Mouse (Mus musculus) neural tube, embryonic 10.5 days (tissue): ENCODE results near the gene Baiap2l1.

Experiments
- DNase-seq: peaks from one replicate; pipeline ENCODE4 v3.0.0-alpha.2; 2017; ENCODE audit warnings: low spot score; ENCODE audit errors: extremely low spot score

Baiap2l1 gene

DNA sequence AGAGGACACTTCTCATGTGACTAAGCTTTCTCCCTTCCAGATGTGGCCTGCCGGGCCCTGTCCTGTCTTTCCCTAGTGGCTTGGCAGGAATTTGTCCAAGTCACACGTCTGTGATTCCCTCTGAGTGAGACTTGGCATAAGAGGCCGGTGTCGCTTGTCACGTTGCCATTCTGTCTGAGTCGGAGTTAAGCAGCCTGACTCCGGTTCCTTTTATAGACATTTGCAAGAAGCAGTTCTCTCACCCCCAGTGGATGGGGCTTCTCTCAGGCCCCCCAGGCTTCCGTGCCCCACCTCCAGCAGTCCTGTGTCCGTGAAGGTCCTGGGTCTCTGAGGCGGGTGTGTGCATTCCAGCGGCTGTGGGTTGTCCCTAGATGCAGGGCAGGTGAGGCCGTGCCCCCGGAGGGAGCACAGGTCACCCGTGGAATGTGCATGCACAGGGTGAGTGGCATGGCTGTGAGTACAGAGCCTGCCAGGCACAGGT is 99.7 kb downstream of the Baiap2l1 start:
- no peak for DNase-seq

DNA sequence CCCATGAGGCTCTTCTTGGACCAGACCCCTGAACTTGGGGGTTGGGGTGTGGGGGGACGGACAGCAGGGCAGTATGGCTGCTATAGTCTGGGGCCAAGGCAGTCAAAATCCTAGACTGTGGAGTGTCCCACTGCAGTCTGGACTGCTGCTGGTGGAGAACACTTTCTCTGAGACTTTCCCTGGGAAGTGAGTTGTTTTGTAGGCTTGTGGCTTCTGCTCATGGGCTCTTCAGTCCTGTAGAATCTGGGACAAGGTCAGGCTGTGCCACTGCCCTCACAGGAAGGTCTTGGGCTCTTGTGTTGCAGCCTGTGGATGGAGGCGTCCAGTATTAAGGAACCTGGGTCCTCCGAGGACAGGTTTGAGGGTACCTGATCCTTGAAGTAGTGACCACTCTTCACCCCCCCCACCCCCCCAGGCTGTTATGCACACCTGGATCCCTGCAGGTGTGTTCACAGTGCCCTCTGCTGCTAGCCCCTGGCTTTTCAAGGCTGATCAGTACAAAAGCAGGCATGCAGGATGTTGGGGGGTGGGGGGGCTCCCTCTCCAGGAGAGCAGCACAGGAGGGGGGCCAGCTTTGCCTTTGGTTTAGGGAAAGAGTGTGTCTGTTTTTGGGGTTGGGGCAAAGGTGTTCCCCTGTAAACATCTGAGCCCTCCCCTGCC is 100.3 kb downstream of the Baiap2l1 start:
- DNase-seq: no peak

DNA sequence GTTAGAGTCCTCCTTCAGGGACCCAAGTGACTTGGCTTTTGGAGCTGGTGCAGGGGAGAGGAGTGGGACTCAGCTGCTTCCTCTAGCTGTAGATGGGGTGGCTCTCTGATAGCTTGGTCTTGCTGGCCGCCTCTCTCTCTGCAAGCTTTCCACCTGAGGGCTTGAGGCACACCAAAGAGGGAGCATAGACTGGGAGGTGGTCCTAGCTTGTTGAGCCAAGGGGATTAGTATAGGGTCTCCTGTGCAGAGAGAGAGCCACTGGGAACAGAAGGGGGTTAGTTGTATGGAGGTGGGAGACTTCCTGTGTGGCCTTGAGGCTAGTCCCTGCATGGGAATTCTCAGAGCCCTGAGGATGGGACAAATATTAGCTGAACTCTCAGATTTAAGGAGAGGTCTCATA is 101.0 kb downstream of the Baiap2l1 start:
- peak; percentile 34 for DNase-seq

DNA sequence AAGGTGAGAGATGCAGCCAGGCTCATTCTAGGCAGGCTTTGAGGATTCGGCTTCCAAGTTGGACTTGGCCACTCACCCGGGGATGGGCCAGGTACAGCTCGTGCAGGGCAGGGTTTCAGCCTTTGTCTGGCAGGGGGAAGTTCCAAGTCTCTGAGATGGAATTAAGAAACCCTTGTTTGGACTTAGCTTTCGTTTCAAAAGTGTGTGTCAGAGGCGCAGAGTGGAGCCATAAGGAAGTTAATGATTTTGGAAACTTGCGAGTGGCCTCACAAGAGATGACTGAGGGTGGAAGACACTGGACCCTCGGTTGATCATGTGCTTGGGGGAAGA is 101.4 kb downstream of the Baiap2l1 start:
- no peak for DNase-seq

DNA sequence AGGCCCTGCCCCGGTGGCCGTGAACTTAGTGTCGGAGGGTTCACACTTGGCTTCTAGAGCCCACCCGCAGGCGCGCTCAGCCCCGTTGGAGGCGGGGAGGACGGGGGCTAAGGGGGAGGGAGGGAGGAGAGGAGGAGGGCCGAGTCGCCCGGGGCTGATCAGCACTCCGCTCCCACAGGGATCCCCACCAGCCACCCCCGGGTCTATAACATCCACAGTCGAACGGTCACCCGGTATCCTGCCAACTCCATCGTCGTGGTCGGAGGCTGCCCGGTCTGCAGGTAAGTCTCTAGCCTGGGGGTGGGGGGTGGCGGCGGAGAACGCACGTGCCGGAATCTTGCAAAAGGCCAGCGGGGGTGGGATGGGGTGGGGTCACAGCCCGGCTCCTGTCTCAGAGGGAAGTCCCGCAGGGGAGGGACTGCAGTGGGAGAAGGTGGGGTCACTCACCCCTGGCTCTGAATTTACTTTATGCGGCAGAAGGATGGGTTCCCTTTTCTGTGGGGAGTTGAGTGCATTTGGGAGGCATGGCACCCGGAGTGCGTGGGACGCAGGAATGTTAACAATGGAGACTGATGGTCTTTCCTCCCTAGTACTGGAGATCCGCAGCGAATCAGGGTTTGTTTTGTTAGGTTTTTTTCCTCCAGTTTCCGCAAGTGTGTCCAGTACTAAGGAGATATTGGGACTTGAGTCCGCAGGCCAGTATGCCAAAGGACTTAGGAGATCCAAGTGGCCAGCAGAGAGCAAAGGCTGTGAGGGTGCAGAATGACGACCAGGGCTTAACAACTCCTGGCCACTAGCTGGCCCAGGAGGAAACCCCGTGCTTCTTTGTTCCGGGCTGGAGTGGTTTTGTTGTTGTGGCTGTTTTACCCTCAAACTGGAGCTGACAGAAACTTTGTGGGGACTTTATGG is 102.0 kb downstream of the Baiap2l1 start:
- peak; percentile 79 for DNase-seq

DNA sequence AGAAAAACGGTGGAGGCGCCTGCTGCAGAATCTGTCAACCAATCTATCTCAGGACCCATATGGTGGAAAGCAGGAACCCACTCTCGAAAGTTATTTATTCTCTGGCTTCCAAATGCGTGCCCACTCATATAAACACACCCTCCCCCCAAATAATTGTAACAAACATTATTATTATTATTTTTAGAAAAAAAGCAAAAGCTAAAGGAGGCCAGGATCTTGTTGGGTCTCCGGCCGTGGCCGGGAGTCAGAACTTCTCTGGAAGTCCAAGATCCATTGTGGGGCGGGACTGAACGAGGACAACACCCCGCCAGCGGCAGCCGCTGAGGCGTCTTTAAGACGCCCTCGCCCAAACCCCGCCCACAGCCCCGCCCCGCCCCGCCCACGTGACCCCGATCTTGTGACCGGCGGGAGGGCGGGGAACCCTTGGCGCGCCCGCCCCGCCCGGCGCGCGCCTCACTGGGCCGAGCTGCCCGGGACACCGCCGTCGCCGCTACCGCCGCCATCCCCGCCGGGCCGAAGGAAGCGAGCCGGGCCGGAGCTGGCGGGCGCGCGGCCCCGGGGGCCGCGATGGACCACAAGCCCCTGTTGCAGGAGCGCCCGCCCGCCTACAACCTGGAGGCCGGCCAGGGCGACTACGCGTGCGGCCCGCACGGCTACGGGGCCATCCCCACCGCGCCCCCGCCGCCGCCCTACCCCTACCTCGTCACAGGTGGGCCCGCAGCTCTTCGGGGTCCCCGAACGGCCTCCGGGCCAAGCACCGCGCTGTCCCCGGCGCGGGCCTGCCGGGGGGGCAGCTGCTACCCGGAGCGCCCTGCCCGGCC is 102.9 kb downstream of the Baiap2l1 start:
- DNase-seq: peak; percentile 93

DNA sequence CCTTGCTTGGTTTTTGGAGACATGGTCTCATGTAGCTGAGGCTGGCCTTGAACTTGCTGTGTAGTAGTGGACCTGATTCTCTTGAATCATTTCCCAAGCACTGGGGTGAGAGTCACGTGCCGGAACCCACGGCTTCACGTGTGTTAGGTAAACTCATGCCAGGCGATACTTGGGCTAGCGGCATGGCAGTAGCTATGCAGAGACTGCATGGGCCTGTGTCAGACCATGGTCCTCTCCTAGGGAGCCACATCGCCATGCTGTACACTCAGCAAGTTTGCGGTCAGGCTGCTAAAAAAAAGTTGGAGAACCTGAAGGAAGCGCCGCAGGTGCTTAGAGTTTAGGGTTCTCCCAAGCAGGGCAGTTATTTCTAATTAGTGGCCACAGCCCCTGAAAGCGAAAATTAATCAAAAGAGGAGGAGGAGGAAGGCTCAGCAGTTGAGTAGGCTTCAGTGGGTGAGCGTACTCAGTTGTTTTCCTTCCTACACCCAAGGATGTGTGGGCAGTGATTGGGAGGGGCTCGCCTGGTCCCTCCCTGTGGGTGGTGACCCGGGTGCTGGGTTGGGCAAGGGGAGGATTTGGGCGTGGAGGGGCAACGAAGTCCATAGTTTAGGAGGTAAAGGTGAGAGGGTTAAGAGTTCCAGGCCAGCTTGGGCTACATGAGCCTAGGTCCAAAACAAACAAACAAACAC is 103.6 kb downstream of the Baiap2l1 start:
- DNase-seq: peak; percentile 29

DNA sequence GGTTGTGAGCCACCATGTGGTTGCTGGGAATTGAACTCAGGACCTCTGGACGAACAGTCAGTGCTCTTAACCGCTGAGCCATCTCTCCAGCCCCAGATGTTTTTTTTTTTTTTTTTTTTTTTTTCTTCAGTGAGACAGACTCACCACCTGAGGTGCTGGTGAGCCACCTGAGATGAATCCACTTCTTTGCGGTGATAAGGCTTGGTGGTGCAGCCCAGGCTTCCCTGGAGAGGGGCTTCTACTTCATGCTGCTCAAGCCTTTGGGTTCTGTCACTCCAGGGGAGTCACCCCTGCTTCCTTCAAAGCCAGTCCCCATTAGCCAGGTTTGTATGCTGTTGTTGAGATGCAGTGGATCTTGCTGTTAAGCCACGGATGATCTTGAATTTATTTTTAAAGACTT is 104.7 kb downstream of the Baiap2l1 start:
- DNase-seq: no peak

DNA sequence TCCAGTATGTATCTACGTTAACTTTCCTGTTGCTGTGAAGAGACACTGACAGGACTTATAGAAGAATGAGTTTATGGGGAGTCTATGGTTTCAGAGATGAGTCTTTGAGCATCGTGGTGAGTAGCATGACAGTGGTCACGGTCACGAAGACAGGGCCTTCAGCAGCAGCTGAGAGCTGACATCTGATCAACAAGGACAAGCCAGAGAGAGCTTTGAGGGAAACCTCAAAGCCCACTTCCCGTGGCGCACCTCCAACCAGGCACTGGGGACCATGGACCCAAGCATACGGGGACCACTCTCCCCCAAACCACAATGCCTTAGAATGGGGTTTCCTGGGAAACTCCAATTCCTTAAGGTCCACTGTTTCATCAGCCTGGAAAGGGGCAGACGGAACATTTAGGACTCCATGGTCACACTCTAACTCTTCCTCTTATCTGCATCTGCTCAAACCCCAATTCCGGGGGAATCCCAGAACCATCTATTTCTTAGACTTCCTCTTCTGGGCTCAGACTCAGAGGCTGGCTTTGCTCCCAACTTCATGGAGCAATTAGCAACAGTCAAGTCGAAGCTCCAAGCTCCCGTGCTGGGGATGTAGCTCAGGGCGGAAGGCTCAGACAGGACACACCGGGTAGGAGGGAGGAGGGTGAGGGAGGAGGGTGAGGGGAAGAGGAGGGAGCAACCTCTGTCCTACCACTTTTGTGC is 105.9 kb downstream of the Baiap2l1 start:
- DNase-seq: no peak

DNA sequence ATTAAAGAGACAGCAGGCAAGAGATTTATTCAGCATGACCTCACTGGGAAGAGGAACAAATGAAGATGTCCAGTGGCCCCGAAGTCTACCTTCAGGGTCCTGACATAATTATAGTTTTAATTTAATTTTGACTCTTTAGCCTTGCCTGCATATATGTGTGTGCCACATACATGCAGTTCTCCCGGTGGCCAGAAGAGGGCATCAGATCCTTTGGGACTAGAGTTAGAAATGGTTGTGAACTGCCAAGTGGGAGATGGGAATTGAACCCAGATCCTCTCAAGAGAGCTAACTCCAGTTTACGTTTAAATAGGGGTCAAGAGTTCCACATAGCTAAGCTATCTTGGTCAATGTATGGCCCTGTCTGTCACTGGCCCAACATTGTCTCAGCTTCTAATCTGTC is 108.0 kb downstream of the Baiap2l1 start:
- no peak for DNase-seq

DNA sequence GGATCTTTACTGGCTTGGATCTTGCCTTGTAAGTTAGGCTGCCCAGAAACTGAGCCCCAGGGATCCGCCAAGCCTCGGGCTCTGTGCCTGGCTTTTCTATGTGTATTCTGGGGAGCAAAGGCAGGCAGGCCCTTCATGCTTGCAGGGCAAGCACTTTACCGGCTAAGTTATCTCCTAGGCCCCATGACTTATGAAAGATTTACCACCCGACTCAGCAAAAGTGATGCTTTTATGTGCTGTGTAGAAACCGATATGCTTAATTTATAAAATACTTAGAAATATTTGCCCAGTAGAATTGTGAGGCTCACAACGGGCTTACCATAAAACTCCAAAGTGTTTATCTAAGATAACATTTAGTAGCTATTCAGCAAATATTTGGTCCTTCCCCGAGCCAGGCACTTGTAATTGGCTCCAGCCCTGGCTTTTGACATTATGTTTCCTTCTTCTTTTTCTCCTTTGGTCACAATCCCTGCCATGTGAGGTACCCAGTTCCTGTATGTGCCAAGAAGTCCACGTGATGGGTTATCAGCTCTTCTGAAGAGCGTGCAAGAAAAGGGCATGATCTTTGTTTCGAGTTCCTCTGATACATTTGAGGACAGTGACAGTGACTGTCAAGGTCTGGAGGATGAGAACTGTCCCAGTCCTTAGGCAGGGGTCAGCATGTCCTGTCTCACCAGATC is 109.9 kb downstream of the Baiap2l1 start:
- DNase-seq: peak; percentile 18

DNA sequence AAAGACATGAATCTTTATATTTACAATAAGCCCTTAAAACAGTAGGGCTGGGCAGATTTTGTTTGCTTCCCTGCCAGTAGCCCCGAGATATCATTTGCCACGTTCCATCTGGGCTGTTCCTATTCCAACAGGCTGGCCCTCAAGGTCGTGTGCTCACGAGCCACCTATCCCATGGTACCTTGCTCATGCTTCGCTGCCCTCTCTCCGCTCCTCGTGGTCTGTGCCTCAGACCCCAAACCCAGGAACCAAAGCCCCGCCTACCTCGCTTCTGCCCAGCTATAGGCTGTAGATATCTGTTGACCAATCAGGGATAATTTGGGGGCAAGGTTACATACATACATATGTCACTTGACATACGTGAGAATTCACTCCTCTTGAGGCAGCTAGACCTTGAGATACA is 110.6 kb downstream of the Baiap2l1 start:
- DNase-seq: no peak

DNA sequence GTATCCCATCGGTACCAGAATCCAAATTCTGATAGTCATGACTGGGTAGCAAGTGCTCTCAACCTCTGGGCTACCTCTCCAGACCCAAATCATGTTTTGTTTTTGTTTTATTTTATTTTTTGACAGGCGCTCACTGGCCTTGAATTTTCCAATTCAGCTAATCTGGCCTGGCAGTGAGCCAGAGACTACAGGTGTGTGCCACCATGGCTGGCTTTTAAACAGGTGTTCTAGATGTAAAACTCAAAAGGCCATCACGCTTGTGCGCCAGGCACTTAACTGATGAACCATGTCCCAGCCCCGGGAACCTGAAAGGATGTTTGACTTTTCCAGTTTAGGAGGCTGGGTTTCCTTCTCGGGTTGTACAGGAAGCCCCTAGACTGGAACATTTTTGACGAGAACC is 111.2 kb downstream of the Baiap2l1 start:
- DNase-seq: no peak

DNA sequence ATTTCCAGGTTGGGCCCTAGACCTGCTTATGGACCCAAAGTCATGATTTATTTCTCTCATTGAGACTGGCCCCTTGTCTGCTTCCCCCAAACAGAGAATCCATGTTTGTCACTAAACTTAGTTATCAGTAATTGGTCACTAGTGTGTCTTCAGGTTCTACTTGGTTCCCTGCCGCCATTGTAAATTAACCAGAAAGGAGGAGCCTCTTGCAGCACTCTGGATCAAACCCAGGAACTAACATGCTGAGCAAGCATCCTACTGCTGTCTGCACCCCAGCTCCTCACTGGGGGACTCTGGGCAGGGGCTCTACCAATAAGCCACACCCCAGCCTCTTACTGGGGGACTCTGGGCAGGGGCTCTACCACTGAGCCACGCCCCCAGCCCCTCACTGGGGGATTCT is 112.3 kb downstream of the Baiap2l1 start:
- no peak for DNase-seq

DNA sequence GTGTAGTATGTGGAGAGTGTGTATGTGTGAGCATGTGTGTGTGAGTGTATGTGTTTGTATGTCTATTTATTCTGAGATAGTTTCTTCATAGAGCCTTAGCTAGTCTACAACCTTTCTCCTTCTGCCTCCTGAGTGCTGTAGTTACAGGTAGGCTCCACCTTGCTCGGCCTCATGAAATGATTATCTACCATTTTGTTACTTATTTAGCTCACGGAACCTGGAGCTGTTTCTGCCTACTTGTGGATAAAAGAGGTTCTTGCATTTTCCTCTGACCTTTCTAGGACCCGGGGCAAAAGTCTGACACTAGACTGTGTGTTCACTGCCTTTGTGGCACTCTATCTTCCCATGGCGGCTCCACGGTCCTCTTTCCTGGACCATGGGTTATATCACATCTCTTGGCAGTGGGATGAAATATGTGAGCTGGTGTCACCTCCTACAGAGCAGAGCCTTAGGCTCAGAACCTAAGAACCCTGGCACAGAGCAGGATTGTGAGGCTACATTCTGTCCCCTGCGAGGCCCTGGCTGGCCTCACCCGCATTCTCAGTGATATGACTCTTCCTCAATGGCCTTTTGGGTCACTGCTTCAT is 113.9 kb downstream of the Baiap2l1 start, which contains the start of gene Bri3:
Gene Bri3 (plus strand): TSS at position 537 of the 587 bp plus-strand sequence.
- no peak for DNase-seq

DNA sequence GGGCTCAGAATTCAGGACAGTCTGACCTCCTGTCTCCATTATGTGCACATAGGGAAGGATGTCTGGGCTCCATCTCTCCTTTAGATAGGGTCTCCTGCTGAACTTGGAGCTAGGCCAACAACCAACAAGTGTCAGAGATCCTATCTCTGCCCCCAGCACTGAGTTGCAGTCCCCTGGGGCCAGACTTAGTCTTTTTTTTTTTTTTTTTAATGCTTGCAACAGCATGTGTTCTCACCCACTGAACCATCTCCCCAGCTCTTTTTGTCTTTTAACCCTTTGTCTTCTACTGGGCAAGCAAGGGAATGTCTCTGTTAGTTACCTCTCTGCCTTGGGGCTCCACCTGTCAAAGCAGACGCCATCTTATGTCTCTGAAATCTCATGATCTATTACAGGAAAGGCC is 118.9 kb downstream of the Baiap2l1 start:
- no peak for DNase-seq

DNA sequence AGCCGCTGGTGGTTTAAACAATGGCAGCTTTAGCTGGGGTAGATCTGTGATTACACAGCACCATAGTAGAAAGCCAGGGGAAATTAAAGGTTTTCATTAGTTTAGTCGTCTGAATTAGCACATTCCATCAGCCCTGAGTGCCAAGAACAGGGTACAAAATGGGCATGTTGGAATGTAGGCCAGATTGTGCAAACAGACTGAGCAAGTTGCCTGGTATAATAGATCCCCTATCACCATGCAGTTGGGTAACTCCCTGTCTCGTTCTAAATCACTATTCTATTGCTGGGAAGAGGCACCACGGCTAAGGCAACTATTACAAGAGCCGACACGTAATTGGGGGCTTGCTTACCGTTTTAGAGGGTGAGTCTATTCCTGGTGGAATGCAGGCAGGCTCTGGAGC is 123.2 kb downstream of the Baiap2l1 start:
- DNase-seq: no peak

DNA sequence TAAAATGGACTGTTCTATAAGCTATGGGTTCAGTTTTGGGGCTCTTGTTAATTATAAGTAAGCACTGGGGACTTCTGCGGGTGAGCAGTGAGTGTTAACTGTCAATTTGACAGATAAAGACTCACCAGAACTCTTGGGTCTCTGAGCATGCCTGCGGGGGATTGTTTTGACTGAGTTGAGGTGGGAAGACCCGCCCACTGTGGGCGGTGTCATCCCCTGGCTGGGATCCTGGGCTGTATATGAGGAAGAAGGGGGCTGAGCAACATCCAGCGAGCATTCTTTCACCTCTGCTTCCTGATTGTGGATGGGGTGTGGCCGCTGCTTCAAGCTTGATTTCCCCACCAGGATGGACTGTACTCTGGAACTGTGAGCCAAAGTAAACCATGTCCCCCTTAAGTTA is 123.7 kb downstream of the Baiap2l1 start:
- DNase-seq: no peak

DNA sequence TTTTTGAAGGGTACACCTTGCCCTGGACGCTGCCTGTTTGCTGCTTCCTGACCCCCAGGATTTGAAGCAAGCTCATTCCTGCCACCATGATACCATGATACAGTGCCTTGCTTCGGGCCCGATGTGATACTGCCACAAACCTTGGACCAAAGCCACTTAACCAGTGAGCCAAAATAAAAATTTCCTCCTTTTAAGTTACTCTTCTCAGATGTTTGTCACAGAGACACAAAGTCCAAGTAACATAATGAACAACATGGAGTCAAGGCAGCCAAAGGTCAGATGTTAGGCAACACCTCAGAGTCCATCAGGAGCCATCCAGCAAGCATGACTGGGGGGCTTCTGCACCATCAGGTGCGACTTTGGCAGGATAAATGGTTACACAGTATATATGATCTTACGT is 125.4 kb downstream of the Baiap2l1 start:
- no peak for DNase-seq

DNA sequence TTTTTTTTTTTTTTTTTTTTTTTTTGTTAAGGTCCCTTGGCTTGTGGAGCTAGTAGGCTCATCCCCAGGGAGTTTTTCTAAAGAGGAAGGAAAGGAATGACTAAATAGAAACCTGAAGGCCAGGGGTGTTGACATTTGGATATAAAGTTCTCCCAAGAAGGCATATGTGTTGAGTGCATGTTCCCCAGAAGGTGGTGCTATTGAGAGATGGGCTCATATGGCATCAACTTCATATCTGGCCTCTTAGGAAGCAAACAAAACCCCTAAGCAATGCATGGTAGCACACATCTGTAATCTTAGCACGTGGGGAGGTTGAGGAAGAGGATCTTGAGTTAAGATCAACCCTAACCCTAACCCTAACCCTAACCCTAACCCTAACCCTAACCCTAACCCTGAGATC is 126.5 kb downstream of the Baiap2l1 start:
- no peak for DNase-seq
